Mouse (Mus musculus) cerebellum, postnatal 25 days (tissue): ENCODE results near the gene Angpt4.

Experiments used
- DNase-seq, 2 experiments: peaks; one replicate each; pipeline ENCODE4 v3.0.0; 2021; ENCODE audit warnings: mixed read lengths in 2 of 2

The Angpt4 gene

DNA sequence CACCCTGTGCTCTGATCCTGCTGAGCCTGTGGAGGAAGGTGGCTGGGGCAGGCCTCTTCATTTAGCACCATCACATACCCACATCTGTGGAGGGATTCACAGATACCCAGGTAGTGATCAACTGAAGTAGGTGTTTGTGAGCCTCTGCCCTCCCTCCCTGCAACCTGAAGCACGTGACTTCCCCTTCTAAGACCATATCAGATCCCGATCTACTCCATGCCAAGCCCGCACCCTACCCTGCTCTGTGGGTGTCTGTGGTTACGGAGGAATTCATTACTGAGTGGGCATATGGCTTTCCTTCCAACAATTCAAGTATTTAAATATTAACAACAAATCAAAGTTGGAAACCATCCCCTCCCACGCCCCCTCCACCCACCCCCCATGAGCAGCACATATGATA lies 52.3 kb downstream of the Angpt4 start:
- no peak for DNase-seq

DNA sequence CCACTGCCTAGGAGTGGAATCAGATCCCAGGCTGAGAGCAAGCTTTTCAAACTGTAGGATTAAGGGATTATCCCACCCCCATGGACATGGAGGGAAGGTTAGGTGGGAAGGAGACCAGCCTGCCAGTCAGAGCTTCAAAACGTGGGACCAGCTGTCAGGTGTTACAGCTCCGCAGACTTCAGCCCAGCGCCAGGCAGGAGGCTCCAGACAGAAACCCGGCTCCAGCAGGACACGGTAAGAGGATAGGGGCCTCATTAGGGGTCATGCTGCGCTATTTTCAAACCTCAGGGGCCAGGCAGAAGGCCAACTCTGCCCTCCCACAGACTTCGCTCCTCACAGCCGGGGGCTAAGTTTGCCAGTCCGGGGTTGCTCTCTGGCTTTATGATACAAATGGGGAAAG lies 53.0 kb downstream of the Angpt4 start:
- no peak for DNase-seq

DNA sequence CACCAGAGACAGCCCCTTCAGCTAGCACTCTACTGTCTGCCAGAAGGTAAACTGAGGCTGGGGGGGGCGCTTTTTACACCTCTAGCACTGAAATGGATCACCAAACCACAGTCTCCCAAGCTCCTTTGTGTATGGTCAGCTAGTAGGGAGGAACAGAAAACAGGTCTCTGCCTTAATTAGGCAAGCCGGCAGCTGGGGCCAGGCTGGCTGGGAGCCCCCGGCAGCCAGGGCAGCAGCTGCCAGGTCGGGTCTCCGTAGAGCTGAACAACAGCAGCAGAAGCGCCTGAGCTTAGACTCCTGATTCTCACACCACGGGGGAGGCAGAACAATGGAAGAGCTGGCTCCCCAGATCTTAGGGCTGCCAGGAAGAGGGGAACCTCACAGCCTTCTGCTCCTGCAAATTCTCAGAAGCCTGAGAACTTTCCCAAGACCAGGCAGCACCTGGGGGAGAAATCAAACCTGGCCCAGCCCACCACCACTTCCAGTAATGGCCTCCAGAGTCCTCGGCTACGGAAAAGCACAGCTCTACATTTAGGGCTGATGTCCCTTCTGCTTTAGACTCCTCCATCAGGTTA lies 56.3 kb downstream of the Angpt4 start:
- no peak for DNase-seq

DNA sequence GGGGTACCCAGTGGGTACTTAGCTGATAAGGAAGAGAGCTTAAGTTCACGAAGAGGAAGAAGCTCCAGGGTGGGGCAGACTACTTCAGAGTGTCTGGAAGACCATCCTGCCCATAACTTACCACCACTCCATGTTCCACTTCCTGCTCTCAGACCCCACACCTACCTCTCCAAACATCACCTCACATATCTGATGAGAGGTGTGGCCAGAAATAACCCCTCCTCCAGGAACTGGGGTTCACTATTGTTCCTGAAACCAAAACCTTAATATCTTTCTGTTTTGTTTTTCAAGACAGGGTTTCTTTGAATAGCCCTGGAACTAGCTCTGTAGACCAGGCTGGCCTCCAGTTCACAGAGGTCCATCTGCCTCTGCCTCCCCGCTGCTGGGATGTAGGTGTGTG lies 56.8 kb downstream of the Angpt4 start:
- DNase-seq, result no peak

DNA sequence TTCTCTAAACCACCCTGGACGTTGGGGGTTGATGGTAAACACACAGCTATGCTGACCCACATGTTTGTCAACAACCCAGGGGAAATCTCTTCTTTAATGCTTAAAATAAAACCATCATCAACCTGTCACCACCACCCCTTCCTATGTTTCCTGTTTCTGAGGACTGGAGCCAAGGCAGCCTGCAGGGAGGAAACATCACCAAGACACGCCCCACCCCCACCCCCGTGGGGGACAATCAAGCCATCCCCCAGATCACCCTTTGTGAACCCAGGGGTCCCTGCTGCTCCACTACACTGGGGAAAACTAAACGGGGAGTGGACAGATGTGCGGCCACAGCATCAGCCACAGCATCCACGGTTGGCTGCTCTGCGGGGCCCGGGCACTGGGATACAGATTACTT lies 57.4 kb downstream of the Angpt4 start:
- no peak for DNase-seq

DNA sequence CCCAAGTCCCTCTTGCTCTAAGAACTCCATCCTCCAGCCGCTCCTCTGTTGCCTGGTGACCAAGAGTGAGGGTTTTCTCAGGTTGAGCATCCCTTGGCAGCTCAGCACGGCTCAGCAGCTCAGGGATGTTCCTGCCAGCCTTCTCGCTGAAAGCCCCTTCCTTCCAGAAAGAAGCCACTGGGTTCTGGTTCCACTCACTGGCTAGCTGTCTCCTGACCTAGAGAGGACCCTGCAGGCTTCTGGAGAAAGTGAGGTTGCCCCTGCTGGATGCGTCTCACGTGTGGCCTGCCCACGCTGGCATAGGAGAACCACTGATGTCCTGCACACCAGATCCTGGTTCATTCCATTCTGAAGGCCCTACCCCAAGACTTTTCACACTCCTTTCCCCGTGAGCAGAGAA lies 58.0 kb downstream of the Angpt4 start:
- no peak for DNase-seq

DNA sequence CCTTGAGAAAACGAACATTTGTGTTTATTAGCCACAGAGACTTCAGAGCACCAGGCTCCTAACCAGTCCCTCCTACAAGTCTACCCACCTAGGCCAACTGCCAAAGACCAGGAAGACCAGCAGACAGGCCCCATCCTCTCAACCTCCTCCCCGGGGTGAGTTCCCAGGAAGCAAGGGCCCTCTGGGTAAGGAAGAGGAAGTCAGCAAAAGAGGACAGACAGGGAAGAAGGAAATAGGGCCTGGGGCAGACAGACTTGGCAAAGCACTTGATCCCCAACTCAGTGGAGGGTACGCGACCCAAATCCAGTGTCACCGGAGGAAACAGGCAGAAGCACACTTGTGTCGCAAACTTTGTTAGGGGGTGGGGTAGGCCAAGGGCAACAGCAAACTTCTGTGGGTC lies 58.4 kb downstream of the Angpt4 start:
- no peak for DNase-seq

DNA sequence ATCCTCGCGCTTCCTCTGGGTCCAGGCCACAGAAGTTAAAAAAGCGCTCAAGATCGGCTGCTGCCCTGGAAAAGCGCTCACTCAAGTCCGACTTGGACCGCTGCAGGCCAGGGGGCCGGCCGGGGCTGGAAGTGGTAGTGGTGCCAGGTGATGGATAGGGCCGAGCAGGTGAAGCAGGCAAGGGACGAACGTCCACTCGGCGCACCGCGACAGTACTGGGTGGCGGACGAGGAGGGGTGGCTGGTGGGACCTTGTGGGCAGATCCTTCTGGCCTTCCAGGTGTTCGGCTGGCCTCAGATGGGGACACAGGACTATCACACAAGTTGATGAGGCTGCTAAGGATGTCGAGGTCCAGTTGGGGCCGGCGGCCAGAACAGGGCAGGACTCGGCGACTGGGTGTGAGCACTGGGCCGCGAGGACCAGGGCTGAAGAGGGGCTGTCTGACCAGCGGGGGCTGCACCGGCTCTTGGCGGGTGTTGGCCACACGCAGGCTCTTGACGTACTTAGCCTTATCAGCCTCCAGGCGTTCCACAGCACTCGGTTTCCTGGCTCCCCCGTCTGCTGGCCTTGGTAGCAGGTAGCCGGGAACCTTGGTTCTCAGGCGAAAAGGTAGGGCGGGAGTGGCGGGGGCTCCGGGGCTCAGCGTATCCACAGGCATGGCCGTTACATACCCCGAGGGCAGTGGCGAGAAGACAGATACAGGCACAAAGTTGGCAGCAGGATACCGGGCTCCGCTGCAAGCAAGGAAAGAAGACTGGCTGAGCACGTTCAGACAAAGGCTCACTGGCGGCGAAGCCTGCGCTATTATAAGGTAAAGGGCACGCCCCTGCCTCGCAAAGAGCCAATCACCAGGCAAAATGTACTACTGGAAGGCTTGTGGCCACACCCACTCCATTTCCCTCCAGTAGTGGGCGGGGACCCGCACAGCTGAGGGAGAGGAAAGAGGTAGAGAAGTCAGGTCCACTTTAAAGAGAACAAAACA lies 59.5 kb downstream of the Angpt4 start:
- peak; percentile 64 to 73 for DNase-seq

DNA sequence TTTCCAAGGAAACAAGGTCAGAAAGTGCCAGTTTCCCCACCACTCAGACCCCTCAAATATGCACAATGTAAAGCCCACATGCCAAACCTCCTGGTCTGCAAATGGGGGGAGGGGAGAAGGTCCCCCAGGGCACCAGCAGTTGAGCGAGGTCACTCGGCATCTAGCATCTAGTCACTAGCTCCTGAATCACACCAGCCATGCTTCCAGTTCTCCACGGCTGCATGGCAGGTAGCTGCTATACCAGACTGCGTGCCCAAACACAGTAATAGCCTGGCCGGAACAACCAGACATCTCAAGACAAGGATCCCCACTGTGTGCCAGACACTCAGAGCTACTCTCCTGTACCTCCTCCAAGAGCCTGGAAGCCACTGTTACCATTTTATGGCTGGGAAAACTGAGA lies 60.7 kb downstream of the Angpt4 start:
- no peak for DNase-seq

DNA sequence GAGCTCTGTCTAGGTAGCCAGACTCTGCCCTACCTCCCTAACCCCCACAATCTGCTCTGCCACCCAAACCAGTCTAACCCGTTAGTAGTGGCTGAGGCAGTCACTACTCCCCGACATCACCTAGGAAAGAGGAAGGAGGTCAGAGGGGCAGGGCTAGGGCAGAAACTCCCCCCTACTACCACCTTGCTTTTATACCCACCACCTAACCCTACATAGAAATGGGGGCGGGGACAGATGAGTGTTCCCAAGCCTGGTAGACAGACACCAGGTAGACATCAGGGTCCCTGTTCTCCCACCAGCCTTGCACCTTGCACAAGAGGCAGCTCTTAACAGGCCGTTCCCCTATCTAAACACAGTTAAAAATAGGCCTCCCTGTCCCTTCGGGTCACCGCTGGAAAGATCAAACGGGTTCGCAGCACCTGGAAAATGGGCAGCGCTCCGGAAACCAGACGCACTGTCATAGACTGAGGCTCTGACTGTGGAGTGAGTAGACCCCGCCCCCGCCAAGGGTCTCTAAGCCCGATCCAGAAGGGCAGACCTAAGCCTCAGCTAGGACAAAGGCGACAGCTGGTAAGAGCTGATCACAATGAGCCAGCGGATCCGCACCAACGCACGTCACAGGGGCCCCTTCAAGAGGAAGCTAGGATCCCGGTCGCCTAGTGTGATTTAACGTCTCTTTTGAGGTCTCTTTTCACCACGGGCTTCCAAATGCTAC lies 62.0 kb downstream of the Angpt4 start:
- no peak for DNase-seq

DNA sequence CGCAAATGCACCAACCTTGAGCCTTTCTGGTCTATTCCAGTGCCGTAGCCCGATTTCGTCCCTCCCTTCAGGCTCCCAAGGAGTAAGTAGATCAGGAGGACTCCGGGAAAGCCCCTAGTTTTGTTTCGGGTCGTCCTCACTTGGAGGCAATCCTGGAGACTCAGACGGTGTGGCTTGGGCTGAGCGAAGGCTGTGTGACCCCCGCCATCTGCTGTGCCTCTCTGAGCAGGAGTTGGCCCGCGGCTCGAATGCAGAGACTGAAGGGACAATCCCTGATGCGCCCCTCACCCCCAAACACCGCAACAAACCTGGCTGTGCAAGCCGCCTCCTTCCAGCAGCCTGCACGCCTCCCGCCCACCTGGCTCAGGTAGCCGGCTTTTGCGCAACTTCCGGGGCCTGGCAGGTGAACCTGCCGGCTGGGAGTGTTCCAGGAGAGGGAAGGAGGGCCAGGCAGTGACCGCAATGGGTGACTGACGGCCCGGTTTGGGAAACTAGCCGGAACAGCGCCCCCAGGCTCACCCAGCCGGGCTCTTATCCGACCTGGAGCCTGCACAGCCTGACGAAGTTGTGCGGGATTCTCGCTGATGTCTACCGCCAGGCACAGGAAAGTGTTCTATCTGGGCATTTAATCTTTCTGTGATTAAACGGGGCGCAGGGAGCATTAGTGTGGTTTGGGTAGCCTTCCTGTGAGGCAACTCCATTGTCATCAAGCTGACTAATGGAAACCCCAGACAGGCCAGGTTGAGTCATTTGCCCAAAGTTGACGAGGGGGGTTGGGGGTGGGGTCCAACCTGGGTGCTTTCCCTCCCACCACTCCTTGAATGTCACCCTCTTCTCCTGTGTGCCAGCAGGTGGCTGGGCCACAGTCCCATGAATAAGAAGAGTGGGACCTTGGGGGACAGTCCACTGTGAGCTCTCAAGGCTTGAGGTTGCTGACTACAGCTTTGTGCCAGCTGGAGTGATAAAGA lies 62.9 kb downstream of the Angpt4 start:
- DNase-seq, result peak; percentile 55 to 68

DNA sequence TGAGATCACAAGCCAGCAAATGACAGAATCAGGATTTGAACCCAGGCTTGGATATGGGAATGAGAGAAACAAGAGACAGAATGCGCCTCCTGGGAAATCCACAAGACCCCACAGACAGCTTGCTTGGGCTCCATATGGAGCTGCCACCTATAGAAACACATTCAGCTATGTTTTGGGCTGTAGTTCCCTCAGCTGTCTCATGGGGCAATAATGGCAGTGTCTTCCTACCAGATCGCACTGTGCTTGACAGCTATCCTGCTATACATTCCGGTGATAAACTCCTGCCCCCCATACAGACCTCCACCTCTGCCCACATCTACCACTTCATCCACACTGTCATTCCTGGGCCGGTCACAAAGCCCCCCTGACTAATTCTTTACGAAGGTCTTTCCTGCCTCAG lies 64.3 kb downstream of the Angpt4 start:
- DNase-seq, result no peak

DNA sequence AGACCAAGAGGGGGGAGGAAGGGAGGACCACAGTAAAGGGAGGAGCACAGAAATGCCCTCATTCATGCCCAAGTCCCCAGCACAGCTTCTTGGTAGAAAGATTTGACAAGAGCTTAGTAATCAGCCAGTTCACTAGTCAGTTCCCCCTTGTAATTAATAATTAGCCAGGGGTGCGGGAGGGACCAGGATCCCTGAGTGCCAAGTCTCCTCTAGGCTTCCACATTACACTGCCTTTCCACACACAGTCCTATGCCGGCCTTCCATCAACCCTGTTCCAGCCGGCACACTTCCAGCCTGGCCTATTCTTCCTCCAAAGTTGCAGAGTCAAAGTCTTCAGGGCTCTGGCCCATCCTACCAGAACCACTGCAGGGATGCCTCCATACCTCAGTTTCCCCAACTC lies 65.1 kb downstream of the Angpt4 start:
- DNase-seq, result no peak

DNA sequence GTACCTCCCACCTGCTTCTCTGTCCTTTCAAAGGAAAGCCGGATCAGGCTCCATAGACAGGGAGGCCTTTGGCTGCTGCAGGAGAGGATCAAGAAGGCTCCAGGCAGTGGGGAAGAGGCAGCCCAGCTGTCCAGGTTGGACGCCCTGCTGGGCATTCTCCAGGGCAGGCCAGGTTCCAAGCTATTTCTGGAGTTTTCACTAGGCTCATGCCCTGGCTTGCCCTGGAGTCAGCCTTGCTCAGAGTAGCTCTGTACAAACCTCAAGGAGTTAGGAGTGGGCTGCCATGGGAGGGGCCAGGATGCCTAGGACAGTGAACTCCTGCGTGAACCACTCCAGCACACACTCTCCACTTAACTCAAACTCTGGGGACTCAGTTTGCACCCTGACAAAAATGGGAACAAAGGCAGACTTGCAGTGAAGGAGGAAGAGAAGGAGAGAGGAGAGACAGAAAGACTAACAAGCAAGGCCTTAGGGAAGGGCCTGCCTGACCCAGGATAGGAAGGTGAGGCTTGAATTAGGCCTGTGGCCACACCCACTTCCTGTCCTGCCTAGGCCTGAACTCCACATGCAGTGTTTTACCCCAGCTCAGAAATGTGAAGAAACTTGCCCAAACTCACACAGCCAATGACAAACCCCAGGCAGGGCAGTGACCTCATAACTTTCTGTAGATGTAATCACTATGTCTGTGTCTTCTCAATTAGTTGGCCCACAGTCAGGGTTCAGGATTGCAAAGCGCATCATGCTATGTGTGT lies 66.9 kb downstream of the Angpt4 start:
- DNase-seq, result peak; percentile 80 to 85

DNA sequence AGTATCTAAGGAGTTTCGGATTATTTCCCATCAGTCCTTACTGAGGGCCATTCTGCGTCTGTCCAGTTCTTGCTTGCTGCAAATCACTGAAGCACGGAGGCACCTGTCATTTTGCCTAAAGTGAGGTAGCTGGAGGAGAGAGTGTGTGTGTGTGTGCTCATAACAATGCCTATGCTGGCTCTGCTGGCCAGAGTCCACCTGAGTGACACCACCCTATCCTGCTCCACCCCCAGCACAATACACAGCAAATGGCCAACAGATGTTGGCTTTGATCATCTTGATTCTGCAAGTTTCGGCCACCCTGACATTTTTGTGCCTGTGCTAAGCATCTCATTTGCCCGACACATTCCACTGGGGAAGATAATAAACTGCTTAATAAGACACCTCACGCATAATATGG lies 67.5 kb downstream of the Angpt4 start:
- no peak for DNase-seq

DNA sequence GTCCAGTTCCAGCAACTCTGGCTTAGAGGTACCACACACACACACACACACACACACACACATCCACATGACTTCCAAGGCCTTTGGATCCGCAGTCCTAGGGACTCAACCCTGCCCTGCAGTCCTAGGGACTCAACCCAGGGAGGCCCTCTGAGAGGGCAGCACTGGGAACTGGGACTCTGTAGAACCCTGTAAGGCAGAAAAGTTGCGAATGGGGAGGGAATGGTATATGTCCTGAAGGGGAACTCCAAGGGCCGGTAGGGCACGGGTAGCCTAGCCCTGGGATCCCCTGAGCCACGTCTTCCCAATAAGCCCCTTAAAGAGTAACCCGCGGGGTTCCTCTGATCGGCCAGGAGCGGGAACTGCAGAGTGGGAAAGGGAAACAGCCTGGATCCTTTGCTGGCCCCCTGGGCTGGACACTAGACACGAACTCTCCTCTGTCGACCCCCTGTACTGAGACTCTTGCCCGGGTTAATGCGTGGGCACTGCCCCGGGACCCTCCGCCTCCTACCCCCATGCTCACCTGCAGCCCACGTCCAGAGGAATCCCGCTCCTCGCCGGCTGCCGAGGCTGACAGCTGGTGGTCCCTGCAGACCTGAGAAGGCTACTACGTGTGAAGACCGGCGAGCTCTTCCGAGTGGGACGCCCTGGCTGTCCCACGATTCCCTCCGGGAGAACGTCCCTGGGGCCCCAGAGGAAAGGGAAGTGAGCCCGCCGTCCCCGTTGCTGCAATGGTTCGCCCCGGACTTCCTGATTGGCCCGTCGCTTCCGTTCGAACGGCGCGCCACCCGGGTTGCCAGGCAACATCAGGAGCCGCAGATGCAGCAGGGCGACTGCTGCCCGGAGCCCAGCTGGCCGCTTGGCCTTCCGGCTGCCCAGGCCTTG lies 68.7 kb downstream of the Angpt4 start, which contains the start of gene Fam110a:
Gene Fam110a (minus strand): TSS at position 750 of the 885 bp plus-strand sequence.
- peak; percentile 85 to 92 for DNase-seq

DNA sequence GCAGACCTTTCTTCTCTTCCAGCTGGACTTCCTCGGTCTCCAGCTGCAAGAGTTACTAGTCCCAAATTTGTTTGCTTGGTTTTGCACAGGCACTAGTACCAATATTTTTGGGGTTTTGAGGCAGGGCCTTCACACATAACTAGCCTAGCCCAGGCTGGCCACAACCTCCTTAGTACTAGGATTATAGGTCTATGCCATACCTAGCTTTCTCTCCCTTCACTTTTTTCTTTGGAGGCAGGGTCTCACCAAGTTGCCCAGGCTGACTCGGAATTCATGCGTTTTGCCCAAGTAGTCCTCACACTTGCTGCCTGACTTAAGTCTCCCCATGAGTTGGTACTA lies 69.3 kb downstream of the Angpt4 start:
- DNase-seq, result no peak

DNA sequence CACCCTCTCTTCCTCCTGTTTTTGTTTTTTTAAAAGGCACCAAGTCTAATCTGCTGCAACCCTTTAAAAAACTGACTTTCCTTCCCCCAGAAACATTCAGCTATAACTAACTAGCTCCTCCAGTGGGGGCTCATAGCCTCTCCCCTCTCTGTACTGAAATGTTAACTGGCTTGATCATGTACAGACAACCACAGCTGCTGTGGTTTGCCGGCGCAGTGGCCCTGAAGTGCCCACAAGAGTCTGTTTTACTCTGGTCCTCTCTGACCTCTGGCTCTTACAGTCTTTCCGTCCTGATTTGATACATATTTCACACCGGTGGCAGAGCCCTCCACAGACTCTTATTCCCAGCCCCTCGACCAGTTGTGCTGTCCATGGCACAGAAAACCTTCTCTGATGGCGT lies 70.3 kb downstream of the Angpt4 start:
- DNase-seq, result no peak

DNA sequence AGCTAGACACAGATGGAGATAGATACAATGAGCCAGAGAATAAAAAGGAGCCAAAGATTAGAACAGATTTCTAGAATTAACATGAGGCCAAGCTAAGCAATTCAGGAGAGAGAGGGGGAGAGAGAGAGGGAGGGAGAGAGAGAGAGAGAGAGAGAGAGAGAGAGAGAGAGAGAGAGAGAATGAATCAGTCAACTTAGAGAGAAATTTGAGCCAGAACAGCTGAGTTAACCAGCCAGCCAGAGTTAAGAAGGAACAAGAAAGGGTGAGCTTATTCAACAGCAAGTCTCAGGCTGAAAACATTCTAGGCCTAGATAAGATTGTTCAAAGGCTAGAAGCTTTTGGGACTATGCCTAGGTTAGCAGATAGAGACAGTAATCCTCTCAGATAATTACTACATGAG lies 71.5 kb downstream of the Angpt4 start:
- DNase-seq, result no peak

DNA sequence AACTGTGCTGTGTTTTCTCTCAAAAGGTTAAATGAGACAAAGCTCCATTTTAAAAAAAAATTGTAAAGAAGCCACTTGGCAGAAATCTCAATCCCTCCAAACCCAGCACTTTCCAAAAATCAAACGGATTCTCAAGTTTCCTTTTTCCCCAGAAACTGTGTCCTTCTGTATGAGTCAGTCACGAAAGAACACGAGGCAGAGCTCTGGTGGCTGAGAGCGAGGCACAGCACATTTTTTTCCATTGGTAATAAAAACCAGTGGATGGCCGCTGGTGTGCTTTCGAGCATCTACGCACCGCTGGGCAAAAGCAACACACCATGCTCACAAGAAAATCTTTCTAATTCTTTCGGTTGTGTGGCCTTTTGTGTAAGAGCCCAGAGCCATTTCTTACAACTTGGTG lies 73.0 kb downstream of the Angpt4 start:
- no peak for DNase-seq
